Mouse (Mus musculus): ENCODE measurements around the gene Nacc1. TPM values are rescaled to one million over a fixed set of nuclear protein-coding genes. Genes with fewer than 3 reads are reported as not detected.
A peak's percentile ranks its signal among the peaks of the same experiment; 100 is the strongest.
"Not testable (repeated sequence)": the region's sequence is repeated elsewhere in the genome, so short reads cannot be mapped to it uniquely, and the experiment has no call there.

Nacc1 gene
- polyA plus RNA-seq, 2 experiments from 2014 or later = 9.4 to 12.5 TPM

- ATAC-seq = no peak
These were observed 10.6 kb upstream of the Nacc1 start for GRCm38 (mm10) chr8:84698288-84698687.

GRCm38 (mm10) chr8:84697166-84698130 is 9.8 kb upstream of the Nacc1 start:
- ATAC-seq = peak; percentile 50

GRCm38 (mm10) chr8:84695140-84695539 is 7.5 kb upstream of the Nacc1 start:
- no peak for ATAC-seq

GRCm38 (mm10) chr8:84693332-84693731 is 5.7 kb upstream of the Nacc1 start:
- no peak for ATAC-seq

- peak; percentile 68 for ATAC-seq
These were observed 1.6 kb upstream of the Nacc1 start for GRCm38 (mm10) chr8:84689091-84689915.

GRCm38 (mm10) chr8:84687003-84687704 is 508 bp downstream of the Nacc1 start:
- ATAC-seq = no peak

- ATAC-seq = peak; percentile 4
These were observed 1.3 kb downstream of the Nacc1 start, which contains the start of gene Trmt1 for GRCm38 (mm10) chr8:84686191-84687002. Trmt1 (plus strand) TSS chr8:84686307.

- ATAC-seq = no peak
These were observed 3.1 kb downstream of the Nacc1 start for GRCm38 (mm10) chr8:84684537-84684936.

- no peak for ATAC-seq
These were observed 5.4 kb downstream of the Nacc1 start for GRCm38 (mm10) chr8:84682257-84682656.

- ATAC-seq = no peak
These were observed 6.2 kb downstream of the Nacc1 start for GRCm38 (mm10) chr8:84681476-84681875.

- no peak for ATAC-seq
These were observed 10.4 kb downstream of the Nacc1 start for GRCm38 (mm10) chr8:84677305-84677704.

GRCm38 (mm10) chr8:84670295-84671006 is 17.2 kb downstream of the Nacc1 start:
- not testable (repeated sequence) for ATAC-seq

- ATAC-seq = no peak
These were observed 18.8 kb downstream of the Nacc1 start for GRCm38 (mm10) chr8:84668731-84669485.

- ATAC-seq = no peak
These were observed 19.6 kb downstream of the Nacc1 start for GRCm38 (mm10) chr8:84668081-84668480.

GRCm38 (mm10) chr8:84665385-84665893 is 22.2 kb downstream of the Nacc1 start:
- ATAC-seq = no peak

- no peak for ATAC-seq
These were observed 22.9 kb downstream of the Nacc1 start for GRCm38 (mm10) chr8:84664566-84665384.

- peak; percentile 13 for ATAC-seq
These were observed 24.0 kb downstream of the Nacc1 start for GRCm38 (mm10) chr8:84663483-84664327.

GRCm38 (mm10) chr8:84662581-84663065 is 25.0 kb downstream of the Nacc1 start, which contains the start of gene Ier2:
Ier2 (minus strand) TSS chr8:84662852.
- ATAC-seq = peak; percentile 41

Data from activated CD4-positive, CD25-positive, alpha-beta regulatory T cell, adult 4 months (primary cell).